Mouse (Mus musculus): ENCODE data around the gene Tmem260. TPM values are rescaled to one million over a fixed set of nuclear protein-coding genes. Genes with fewer than 3 reads are reported as not detected.

The Tmem260 gene
- total RNA-seq, 2 experiments from 2014 or later = 26.8 to 31.5 TPM

DNA sequence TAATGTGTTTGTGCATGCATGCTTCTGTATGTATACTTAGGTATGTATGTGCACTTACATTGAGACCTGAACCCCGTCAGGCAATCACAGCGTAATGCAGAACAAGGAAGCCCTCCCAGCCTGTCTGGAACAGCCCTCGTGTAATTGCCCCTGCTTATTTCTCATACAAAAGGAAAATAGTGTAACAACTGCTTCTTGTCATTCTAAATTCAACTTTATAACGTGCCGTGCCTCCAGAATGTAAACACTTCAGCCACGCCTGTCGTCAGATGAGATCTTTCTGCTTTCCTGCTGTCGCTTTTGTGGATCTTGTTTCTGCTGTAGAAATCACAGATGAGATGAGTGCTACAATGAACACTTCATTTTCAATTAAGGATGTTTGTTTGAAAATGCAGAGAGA is 30.4 kb downstream of the Tmem260 start:
- DNase-seq (ENCODE audit: low spot score in 2 of 2) = no peak

DNA sequence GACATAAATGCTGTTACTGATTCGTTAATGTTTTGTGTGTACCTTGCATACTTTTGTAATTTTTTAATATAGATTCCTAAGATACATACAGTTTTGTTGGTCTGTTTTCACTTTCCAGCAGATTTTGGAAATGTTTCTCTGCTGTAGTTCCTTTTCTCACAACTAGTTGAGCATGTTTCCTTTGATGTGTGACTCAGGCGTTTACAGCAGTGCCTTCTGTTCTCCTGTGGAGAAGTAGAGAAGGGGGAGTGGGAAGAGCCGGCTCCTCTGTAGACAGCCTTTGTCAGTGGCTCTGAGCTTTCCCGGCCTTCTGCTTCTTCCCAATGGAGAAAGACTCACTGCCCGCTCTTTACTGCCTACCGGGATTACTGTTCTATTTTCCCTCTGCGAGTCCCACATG is 35.7 kb downstream of the Tmem260 start:
- DNase-seq (ENCODE audit: low spot score in 2 of 2) = no peak

DNA sequence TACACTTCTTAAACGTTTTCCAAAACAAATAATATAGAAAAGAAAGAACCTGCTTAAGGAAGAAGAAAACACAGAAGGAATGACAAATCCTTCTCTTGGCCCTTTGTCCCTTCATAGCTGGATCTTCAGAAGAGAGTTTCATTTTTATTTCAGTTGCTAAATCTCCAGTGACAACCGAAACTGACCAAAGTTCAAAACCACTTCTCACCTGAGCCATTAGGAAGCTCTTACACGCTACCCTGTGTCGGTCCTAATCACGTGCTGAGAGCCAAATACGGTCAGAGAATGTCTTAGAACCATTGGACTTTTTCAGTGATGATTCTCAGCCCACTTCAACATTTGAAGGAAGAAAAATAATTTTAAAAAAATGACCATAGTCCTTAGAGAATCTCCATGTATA is 36.8 kb downstream of the Tmem260 start:
- DNase-seq (ENCODE audit: low spot score in 2 of 2) = no peak

DNA sequence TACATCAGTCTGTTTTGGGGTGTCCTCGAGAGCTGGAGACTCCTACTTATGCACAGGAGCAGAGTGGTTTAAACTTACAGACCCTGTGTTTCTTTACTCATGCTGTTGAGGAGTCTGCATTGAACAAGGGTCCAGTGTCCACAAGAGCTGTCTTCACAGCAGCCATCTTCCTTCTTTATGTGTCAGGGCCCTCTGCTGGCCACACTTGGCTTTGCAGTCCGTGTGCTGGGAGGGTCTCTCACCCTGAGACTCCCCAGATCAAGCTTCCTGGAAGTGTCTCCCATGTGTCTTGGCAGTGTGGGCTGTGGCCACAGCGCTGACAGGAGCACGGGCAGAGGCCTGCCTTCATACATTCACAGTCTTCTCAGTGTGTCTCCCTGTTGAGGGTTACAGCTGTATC is 48.0 kb downstream of the Tmem260 start:
- peak; percentile 25 to 40 for DNase-seq (ENCODE audit: low spot score in 2 of 2)

DNA sequence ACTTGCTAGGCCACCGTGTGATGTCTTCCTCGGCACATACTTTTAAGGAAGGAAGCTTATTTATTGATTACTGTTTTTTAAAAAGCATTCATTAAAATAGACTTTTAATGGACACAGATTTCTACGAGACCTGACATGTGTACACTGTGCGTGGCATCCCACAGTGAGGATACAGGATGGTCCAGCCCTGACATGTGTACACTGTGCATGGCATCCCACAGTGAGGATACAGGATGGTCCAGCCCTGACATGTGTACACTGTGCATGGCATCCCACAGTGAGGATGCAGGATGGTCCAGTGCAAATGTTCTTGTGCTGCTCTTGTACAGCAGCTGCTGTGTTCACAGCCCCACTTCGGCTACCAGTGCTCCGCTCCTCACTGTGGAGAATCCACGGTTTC is 56.6 kb downstream of the Tmem260 start:
- DNase-seq (ENCODE audit: low spot score in 2 of 2) = no peak

DNA sequence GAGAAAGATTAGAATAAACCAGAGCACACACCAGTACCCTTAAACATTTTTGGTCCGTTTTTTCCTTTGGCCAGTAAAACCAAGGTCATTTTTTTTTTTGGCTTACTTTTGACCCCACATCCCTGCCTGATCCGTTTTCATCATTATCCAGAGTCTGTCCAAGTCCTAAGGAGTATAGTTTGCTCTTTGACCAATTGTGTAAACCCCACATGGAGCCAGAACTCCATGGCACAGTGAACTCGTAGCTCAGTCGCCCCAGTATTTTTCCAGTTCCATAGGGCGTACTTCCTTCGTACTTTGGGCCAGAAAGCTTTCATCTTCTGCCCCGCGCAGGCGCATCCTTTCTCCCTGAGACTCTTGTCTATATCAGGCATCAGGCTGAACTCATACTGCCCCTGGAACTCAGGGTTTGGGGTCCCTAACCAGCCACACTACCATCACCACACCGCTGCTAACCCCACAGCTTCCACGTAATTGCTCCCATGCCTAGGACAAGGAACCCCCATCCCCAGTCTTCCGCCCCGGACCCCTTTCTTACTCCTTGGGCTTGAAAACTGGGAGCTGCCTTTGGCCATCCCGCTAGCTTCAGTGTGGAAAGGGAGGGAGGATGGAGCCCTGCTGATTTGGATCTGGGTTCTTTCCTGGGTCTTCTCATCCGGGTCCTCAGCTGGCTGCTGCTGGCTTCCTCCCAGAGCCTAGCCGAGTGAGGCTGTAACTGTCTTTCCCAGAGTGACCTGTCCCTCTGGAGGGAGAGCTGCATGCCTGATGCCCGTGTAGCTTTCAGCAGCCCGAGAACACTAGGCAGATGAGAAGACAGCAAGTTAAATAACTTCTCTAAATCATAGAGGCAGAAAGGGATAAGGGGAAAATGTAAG is 58.0 kb downstream of the Tmem260 start:
- DNase-seq (ENCODE audit: low spot score in 2 of 2) = no peak

DNA sequence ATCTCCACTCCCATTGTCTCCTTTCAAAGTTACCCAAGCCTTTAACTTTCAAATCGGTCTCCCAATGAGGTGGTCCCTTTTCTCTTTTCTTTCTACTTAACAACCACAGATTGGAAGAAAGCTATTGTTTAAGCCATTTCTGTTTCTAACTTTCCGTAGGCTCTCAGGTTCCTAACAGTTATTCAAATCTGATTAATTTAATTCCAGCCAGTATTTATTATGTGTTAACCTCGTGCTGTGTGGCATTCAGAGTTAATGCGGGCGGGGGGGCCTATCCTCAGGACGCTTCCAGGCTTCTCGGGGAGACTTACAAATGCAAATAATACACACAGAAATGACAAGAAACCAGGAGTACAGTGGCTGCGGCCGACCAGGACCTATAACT is 58.6 kb downstream of the Tmem260 start:
- DNase-seq (ENCODE audit: low spot score in 2 of 2) = no peak

DNA sequence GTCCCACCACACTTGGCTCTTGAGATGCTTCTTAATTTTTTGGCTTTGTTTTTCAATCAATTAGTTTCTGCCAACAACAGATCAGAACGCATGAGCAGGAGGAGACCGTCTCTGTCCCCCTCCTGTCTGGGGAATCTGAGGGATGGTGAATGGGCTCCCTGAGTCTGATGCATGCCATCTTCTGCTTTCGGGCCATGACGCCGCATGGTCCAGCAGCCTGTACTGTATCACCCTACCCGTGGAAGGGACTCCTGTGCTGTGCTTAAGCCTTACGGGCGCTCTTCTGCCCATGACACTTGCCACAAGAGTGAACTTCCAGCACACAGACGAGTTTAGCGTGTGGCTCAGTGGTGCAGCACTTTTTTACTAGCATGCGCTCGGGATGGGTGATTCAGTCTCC is 59.7 kb downstream of the Tmem260 start:
- DNase-seq (ENCODE audit: low spot score in 2 of 2) = no peak

DNA sequence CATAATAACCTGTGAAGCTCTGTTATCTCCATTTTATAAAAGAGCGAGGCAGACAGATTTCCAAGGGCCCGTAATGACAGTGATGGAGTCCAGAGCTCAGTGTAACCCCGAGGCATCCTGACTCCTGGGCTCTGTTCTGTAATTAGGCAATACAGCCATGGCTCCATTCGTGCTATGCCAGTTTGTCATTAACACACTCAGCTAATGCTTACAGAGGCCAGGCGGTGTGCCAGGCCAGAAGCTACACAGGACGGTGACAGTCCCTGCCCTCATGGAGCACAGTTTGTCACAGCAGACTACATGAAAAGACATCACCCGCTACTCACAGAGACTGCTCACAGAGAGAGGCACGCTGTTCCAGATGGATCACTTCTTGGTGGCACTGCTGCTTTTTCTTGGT is 61.5 kb downstream of the Tmem260 start:
- no peak for DNase-seq (ENCODE audit: low spot score in 2 of 2)

DNA sequence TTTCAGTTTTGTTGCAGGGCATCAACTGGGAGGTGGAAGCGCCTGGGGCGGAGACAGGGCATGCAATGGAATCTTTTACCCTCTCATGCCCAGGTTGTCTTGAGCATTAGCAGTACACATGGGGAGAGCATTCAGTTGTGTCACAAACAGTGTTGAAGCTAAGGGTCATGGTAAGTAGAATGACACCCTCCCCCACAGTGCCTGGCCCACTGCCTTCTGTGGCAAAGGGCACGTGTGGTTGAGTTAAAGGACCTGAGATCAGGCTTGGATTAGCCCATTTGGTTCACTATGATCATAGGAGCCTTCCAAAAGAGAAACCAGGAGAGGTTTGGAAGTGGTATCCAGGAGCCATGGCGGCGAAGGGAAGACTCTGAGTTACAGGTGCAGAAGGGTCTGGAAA is 63.2 kb downstream of the Tmem260 start:
- no peak for DNase-seq (ENCODE audit: low spot score in 2 of 2)

DNA sequence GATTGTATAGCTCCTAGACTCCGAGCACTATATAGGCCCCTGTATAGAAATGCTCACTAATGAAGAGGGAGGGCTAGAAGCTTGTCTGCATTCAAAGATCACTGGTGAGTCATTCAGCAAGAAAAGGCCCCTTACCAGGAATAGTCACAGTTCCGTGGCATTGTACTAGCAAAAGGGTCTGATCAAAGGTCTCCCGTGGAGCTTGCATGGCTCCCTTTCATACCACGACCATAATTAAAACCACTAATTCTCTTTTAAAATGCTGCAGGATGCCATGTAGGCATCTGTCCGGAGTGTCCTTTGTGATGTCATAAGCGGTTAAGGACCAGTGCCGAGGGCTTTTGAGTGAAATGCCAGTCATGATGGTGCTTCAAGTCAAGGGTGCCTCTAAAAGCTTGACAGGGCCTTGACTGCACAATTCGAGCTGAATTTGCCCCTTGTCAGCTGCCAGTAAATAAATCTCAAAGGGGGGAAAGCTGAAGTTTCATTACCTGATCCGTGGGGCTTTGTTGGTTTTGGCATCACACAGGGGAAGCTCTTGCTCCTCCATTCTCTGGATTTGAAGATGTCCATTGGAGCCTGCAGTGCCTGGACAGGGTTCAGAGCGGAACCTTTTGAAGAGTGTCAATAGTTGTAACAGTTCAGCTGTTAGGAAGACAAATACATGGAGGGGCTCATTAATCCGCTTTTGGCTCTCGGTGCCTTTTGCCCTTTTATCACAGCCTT is 67.3 kb downstream of the Tmem260 start:
- DNase-seq (ENCODE audit: low spot score in 2 of 2) = no peak

DNA sequence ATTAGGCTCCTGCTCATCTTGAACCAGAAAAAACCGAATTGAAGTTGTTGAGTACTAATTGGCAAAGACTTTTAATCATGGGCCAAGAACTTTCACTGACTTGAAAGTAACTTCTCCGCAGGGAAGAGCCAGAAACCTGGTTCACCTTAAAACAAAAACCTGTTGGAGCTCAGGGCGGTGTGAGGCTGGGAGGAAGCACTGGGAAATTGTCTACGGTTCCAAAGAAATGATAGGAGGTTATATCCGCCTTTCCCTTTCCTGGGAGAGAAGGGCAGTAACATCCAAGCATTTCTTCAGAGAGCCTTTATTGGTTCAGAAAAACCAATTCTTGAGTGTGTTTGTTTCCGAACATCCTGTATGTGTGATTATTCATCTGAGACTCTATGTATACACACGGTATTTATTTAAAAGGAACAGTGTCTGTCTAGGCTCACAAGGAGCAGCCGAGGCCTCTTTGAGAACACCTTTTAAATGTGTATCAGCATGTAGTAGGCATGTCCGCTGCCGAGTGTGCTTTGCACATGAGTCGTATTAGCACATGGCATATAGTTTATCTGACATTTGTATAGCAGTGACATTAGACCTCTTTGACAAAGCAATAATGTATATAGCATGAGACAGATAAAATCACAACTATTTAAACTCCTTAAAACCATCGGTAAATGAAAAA is 68.0 kb downstream of the Tmem260 start:
- DNase-seq (ENCODE audit: low spot score in 2 of 2) = no peak

DNA sequence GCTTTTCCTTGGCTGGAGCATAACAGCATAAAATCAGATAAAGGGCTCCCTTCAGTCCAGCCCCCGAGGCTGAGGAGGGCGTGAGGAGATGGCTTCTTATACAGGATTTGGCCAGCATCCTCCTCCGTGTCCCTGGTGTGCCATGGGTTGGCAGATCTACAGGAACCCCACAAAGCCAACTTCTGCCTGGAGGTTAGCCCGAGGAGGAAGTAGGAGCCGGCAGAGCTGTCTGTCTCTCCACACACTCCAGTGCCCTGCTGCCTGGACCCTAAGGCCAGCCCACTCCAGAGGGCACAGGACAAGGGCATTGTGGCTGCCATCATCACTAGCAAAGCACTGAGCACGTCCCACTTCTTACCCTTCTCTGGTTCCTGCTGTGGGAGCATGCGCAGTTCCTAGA is 68.7 kb downstream of the Tmem260 start:
- DNase-seq (ENCODE audit: low spot score in 2 of 2) = no peak

DNA sequence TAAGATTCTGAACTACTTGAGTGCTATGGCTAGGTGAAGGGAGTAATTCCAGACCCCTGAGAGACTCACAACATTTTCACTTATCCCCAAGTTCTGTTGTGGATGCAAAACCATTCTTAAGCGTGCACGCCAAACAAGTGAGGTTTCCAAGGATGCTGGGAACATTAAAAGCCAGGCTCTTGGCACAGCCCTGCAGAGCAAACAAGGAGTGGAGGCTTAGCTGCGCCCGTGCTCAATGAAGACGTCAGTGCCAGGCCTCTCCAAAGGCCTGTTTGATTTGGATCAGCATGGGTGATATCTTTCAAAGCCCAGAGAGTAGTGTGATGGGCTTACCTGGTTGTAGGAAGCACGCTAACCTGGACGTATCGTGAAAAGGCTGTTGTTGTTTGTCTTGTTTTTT is 69.6 kb downstream of the Tmem260 start:
- no peak for DNase-seq (ENCODE audit: low spot score in 2 of 2)

DNA sequence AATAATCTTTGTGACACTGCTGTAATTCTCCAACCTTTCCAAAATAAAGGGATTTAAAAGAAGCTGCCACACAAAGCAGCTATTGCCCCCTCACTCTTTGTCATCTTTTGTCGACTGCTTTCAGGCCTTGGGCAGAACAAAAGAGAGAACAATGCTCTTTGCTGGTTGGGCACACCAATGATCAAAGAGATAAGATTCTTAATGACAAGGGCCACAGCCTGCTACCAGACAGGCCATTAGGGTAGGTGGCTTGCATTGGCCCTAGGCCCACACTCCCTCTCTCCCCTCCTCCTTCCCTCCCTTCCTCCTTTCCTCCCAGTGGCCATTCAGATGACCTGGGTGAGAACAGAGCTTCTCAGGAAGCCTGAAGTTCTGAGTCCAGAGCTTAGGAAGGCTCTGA is 77.4 kb downstream of the Tmem260 start:
- no peak for DNase-seq (ENCODE audit: low spot score in 2 of 2)

DNA sequence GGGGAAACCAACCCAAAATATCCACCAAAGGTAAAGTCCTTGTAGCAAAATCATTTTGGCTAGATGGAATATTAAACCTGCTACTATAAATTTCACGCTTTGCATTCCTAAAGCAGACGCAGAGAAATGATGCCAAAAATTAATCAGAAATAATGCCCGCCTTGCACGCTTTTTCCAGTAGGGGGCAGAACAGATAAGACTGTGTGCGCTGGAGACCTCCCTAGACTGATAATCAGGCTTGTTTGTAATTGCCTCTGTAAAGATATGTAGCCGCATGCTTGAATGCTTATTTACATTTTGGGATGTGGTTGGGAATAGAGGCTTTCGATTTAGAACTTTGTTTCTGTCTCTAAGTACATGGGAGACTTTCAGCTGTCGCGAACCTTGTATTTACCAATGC is 78.2 kb downstream of the Tmem260 start:
- DNase-seq (ENCODE audit: low spot score in 2 of 2) = no peak

DNA sequence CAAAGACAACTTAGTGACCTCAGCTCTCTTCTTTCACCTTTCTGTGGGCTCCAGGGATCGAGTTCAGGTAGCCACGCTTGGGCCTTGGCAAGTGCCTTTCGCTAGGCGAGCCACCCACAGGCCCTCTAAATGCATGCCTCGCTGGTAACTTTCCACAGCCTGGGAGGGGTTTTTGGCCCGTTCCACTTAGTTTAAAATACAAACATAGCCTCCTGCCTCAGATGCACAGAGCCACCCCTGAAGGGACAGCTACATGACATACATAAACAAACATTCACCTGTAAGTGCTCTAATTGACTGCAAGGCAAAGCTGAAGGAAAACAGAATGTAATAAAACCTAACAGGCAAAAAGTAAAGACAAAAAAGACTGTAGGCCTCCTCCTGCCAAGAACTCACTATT is 79.1 kb downstream of the Tmem260 start:
- no peak for DNase-seq (ENCODE audit: low spot score in 2 of 2)

DNA sequence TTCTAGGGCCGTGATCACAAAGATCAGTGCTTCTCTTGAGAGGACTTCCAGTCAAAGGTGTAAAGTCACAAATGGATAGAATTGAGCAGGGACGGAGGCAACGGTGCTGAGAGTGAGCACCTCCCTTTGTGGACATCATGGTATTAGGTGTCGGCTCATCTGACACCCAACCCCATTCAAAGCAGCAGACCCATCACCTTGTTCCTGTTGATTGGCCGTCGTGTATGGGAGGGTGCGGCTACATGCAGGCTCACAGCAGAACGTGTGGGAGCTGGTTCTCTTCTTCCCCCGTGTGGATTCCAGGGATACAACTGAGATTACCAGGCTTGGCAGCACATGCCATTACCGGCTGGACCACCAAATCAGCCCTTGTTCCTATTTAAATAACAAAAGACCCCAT is 84.7 kb downstream of the Tmem260 start:
- DNase-seq (ENCODE audit: low spot score in 2 of 2) = no peak

DNA sequence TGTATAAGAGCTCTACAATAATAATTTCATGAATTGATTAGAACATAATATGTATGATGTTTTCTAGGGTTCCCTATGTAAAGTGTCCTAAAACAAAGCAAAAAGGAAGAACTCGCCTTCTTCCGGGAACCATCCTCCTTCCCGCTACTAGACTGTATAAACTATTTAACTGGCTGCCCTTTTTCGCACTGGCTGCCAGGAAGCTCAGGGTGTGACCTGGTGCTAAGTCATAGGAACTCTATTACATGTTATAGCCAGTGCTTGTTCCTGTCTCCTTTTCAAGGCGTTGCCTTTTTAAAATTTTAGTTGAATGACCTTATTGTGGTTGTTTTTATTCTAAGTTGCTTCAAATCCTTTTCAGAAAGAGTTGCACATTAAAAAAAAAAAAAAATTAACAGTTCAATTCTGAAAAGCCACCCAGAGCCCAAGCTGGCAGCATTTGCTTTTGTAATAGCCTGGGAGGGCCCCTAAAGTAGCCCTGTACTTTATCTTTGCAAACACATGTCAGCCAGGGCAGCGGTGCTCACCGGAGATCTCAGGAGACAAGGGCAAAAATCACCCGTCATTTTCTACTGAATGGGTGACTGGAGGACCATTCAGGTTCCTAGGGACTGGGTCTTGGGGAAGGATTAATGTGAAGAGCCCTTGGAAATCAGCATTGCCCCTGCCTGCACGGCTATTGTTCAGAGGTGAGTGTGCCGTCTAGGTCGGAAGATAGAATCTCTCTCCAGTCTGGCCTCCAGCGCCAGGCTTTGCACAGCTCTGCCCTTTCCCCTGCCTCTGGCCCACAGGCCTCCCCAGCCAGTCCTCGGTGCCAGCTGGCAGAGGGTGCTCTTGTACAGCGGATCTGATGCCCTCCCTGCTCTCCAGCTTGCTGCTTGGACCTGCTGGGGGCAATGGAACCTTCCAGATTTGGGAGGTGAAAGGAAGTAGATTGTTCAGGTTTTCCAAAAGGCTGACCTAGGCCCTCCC is 92.2 kb downstream of the Tmem260 start:
- DNase-seq (ENCODE audit: low spot score in 2 of 2) = peak in 1 of 2 experiments; percentile 28

DNA sequence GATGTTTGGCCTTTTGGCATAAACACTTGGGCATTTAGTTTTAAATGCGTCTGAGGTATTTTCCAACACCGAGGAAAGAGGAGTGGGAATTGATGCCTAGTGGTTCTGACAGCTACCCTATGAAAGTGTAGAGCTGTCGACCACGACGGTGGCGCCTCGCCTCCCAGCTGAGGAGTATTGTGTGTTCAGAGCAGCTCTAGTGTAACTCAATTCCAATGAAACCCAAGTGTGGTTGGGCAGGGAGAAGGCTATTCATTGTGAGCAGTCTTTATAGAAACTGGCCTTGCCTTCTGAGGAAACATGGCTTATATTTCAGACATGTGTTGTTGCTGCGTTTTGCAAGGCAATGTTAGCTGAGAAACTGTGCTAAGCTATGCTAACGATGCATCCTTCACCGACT is 99.2 kb downstream of the Tmem260 start:
- no peak for DNase-seq (ENCODE audit: low spot score in 2 of 2)

DNA sequence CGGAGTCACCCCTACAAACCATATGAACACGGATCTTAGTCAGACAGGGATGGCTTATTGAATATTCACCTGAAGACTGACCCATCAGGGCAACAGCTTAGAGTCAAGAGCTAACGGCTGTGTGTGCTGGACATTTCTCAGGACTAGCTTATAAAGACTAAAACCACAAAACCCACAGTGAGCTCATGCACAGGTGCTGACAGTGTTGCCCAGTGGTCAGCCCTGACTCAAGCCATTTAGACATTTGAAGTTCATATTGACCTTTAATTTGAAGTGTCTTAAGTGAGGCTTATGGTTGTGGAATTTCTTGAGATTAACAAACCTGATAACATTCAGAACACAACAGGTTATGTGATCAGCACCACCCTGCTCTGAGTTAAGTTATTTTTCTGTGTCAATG is 100.1 kb downstream of the Tmem260 start:
- no peak for DNase-seq (ENCODE audit: low spot score in 2 of 2)

Data from adrenal gland, adult 18-20 months (tissue).